Mouse (Mus musculus) forebrain, embryonic 14.5 days (tissue): Measurements from ENCODE around the gene Mpv17. TPM values are rescaled to one million over a fixed set of nuclear protein-coding genes. Genes with fewer than 3 reads are reported as not detected.

Experiments used
- ATAC-seq: fragments of 200-750 bp; cut with Nextera tagmentation; 2 replicates; pipeline ENCODE4 v1.8.0; 2017; ENCODE audit warnings: mild to moderate bottlenecking, moderate library complexity
- DNase-seq: peaks from one replicate; pipeline ENCODE4 v3.0.0-alpha.2; 2015; ENCODE audit warnings: low spot score
- H3K27ac ChIP-seq: fragments of 300-500 bp; sonication (generic); 2 replicates; pipeline ENCODE4 v1.5.1; 2014; ENCODE audit warnings: low read depth, mild to moderate bottlenecking, control low read depth, low read length, moderate library complexity
- H3K27me3 ChIP-seq: fragments of 300-500 bp; sonication (generic); replicated peaks from 2 replicates; pipeline ENCODE4 v1.6.1; 2014; ENCODE audit warnings: low read length, control low read depth, mixed read lengths; ENCODE audit not compliant: control insufficient read depth, insufficient read depth
- H3K36me3 ChIP-seq: fragments of 300-500 bp; sonication (generic); 2 replicates; pipeline ENCODE4 v1.6.1; 2014; ENCODE audit warnings: low read length, control low read depth; ENCODE audit not compliant: control insufficient read depth, insufficient read depth
- H3K4me1 ChIP-seq: fragments of 300-500 bp; sonication (generic); 2 replicates; pipeline ENCODE4 v1.6.1; 2014; ENCODE audit warnings: antibody characterized with exemption, low read length, control low read depth; ENCODE audit not compliant: control insufficient read depth, insufficient read depth
- H3K4me2 ChIP-seq: fragments of 300-500 bp; sonication (generic); 2 replicates; pipeline ENCODE4 v1.6.1; 2014; ENCODE audit warnings: mild to moderate bottlenecking, control low read depth, low read length
- H3K4me3 ChIP-seq: fragments of 300-500 bp; sonication (generic); 2 replicates; pipeline ENCODE4 v1.5.1; 2014; ENCODE audit warnings: low read depth, low read length, control low read depth
- H3K9ac ChIP-seq: fragments of 300-500 bp; sonication (generic); 2 replicates; pipeline ENCODE4 v1.6.1; 2014; ENCODE audit warnings: mild to moderate bottlenecking, low read length, control low read depth, moderate library complexity
- H3K9me3 ChIP-seq: fragments of 300-500 bp; sonication (generic); replicated peaks from 2 replicates; pipeline ENCODE4 v1.6.1; 2016; ENCODE audit warnings: low read length, control low read depth, mixed read lengths; ENCODE audit not compliant: control insufficient read depth
- WGBS: fragments of 180-500 bp; shearing (Covaris S2); extraction: QIAGEN DNeasy Blood & Tissue Kit; methylation state at CpG from one replicate; pipeline ENCODE4 v1.1.7; 2014; 5-methylcytosine and 5-hydroxymethylcytosine counted together
- polyA plus RNA-seq: library from polyadenylated mRNA; unstranded; fragments of >200 nt; fragmentation: Nextera tagmentation; extraction: Ambion mirVana; gene quantifications from 2 replicates; pipeline ENCODE4 v1.2.1, GENCODE M21; 2014

Gene Mpv17
- polyA plus RNA-seq, 1 experiment from 2014 or later: 36.6 TPM

DNA sequence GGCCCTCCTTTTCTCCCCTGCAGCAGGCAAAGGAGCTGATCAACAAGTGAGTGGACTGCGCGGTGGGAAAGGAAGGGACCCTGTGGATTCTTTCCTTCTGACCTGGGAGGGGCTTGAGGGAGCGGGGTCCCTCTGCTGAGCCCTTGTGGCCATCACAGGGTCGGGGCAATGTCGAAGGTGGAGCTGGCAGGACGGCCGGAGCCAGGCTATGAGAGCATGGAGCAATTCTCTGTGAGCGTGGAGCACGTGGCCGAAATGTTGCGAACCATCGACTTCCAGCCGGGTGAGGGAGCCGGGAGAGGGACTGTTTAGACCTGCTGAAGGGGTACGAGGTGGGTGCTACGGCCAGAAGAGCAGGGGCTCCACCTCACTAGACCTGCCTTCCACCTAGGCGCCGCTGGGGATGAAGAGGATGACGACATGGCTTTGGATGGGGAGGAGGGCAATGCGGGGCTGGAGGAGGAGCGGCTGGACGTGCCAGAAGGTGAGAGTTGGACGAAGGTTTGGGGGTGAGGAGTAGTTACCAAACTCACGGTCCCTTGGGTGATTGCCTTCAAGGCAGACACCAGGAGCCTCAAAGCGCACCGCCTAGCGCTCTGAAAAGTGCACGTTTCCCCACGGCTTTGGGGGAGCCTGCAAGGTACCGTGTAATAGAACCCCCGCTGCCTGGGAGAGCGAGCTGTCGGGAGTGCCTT lies 17.2 kb downstream of the Mpv17 start:
- H3K27ac ChIP-seq: no peak overlapping the region
- ATAC-seq (no peak), DNase-seq (no peak)
- H3K9me3 ChIP-seq: no peaks in the 10 kb centered on the region
- peaks cover 7% of the 10 kb centered on the region for H3K36me3 ChIP-seq
- H3K9ac ChIP-seq: no peak overlapping the region
- peak overlapping the region; percentile 14; the same call in 1 of the 2 replicates for H3K4me2 ChIP-seq
- peaks cover 49% of the 10 kb centered on the region for H3K27me3 ChIP-seq
- no peak overlapping the region for H3K4me3 ChIP-seq
- under 1% methylated on average over 33 of the region's 33 CpGs for WGBS
- no peaks in the 10 kb centered on the region for H3K4me1 ChIP-seq

DNA sequence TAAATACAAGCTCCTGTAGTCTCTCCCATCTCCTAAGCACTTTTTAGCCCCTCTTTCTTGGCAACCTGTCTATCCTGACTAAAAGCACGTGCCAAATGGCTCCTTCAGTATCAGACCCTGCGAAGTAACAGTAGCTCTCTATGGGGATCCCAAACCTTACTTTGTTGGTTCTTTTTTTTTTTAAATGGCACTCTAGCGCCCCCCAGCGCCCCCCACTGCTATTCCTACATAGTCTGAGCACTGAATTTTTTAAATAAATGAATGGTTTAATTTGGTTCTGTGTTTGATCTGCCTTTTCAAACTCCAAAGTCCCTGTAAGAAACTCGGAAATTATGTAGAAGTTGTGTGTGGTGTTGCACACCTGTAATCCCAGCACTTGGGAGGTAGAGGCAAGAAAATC lies 28.0 kb downstream of the Mpv17 start:
- no peak overlapping the region for H3K27ac ChIP-seq
- no peak for ATAC-seq

DNA sequence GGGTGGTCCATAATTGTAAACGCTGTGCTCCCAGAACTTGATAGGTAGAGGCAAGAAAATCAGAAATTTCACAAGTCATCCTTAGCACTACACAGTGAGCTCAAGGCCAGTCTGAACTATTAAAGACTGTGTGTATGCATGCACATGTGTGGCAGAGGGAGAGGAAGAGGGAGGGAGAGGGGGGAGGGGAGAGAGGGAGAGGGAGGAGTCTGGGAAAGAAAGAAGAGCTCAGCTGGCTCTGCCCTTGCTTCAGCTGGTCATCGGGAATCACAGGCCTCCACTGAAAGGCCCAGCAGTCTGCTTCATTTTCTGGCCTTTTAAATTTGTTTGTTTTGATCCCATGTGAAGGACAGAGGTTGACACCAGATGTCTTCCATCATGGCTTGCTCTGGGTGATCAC lies 30.6 kb downstream of the Mpv17 start:
- H3K9me3 ChIP-seq: no peaks in the 10 kb centered on the region
- no peak overlapping the region for H3K9ac ChIP-seq
- DNase-seq (no peak), ATAC-seq (no peak)
- WGBS: 44% methylated on average over 2 of the region's 2 CpGs
- H3K4me2 ChIP-seq: no peak overlapping the region
- no peaks in the 10 kb centered on the region for H3K27me3 ChIP-seq
- no peak overlapping the region for H3K4me3 ChIP-seq
- no peaks in the 10 kb centered on the region for H3K36me3 ChIP-seq
- H3K4me1 ChIP-seq: no peaks in the 10 kb centered on the region
- H3K27ac ChIP-seq: no peak overlapping the region

More for the DNA sequence above, 28.0 kb downstream of the Mpv17 start:
- Histone ChIP-seq H3K4me3 (no peak overlapping the region), H3K9ac (no peak overlapping the region), H3K27me3 (no peaks in the 10 kb centered on the region), H3K9me3 (no peaks in the 10 kb centered on the region), H3K4me1 (no peaks in the 10 kb centered on the region), H3K36me3 (no peaks in the 10 kb centered on the region), H3K4me2 (no peak overlapping the region)
- DNase-seq: no peak
- 42% methylated on average over 5 of the region's 5 CpGs for WGBS

DNA sequence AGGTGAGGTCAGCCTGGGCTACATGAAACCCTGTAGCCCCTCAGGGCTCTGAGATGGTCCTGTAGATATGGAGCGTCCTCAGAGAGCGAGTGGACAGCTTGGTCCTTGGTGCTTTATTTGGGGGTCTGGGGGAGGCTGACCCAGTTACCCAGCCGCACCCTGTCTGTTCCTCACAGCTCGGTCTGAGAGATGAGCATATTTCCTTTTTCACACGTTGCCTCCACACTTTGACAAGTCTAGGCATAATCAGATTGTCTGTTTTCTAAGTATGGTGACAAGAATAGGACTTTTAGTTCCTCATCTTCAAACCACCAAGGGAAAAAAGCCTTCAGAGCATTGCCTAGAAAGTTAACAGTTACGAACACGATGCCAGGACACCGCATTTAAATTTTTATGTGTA lies 32.9 kb downstream of the Mpv17 start:
- Histone ChIP-seq H3K4me1 (no peaks in the 10 kb centered on the region), H3K36me3 (no peaks in the 10 kb centered on the region), H3K9ac (no peak overlapping the region), H3K27me3 (no peaks in the 10 kb centered on the region), H3K9me3 (no peaks in the 10 kb centered on the region), H3K4me3 (no peak overlapping the region), H3K27ac (no peak overlapping the region), H3K4me2 (no peak overlapping the region)
- no peak for ATAC-seq
- no peak for DNase-seq
- WGBS: 89% methylated on average over 8 of the region's 8 CpGs

DNA sequence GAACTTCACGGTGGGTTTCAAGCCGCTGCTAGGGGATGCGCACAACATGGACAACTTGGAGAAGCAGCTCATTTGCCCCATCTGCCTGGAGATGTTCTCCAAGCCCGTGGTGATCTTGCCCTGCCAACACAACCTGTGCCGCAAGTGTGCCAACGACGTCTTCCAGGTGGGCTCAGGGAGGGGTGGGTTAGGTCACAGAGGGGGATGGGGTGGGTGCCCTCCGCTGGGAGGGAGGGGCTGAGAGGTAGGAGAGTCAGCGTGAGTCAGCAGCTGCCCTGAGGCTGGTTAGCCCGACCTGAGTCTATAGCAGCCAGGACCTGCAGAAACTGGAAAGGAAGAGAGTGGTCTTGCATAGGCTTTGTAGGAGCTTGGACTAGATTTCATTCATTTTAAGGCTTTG lies 37.1 kb downstream of the Mpv17 start:
- H3K4me1 ChIP-seq: no peaks in the 10 kb centered on the region
- H3K9me3 ChIP-seq: no peaks in the 10 kb centered on the region
- 31% methylated on average over 10 of the region's 10 CpGs for WGBS
- no peak overlapping the region for H3K4me2 ChIP-seq
- H3K27ac ChIP-seq: no peak overlapping the region
- H3K27me3 ChIP-seq: no peaks in the 10 kb centered on the region
- no peak overlapping the region for H3K9ac ChIP-seq
- H3K36me3 ChIP-seq: no peaks in the 10 kb centered on the region
- ATAC-seq (no peak), DNase-seq (no peak)
- H3K4me3 ChIP-seq: no peak overlapping the region

DNA sequence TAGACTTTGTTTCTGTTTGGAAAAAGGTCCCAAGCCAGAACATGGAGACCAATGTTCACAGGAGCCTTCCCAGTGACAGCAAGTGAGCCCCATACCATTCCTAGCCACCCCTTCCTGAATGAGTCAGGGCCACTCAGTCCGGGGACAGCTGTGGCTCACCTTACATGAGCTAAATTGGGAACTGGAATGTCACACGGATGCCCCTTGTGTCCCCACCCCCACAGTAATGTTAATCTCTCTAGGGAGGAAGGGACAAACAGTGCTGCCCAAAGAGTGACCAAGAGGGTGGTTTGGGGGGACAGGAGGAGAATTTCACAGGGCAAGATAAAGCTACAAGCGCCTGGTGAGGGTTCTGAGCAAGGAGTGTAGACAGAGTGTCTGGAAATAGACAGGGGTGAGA lies 37.7 kb downstream of the Mpv17 start, which contains the start of gene Trim54:
Gene Trim54 (plus strand): TSS at position 359 of the 400 bp plus-strand sequence.
- no peaks in the 10 kb centered on the region for H3K36me3 ChIP-seq
- H3K4me1 ChIP-seq: no peaks in the 10 kb centered on the region
- DNase-seq (no peak), ATAC-seq (no peak)
- H3K9ac ChIP-seq: no peak within 1 kb of the TSS
- no peak within 1 kb of the TSS for H3K4me3 ChIP-seq
- no peaks in the 10 kb centered on the region for H3K27me3 ChIP-seq
- no peak within 1 kb of the TSS for H3K4me2 ChIP-seq
- 51% methylated on average over 3 of the region's 3 CpGs for WGBS
- H3K9me3 ChIP-seq: no peaks in the 10 kb centered on the region
- H3K27ac ChIP-seq: no peak within 1 kb of the TSS

DNA sequence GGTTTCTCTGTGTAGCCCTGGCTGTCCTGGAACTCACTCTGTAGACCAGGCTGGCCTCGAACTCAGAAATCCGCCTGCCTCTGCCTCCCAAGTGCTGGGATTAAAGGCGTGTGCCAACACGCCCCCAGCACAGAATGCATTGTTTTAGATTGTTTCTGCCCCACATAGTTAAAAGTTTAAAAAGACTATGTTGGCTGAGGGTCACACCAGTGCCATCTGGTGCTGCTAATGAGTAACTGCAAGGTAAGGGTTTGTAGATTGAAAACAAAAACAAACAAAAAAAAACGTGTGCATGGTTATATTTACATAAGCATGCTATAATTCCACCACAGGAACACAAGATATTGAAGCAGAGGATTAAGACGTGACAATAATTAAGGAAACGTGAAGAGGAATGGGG lies 43.3 kb downstream of the Mpv17 start:
- DNase-seq: peak; percentile 24
- H3K27ac ChIP-seq: no peak overlapping the region
- no peak overlapping the region for H3K9ac ChIP-seq
- no peaks in the 10 kb centered on the region for H3K9me3 ChIP-seq
- no peak overlapping the region for H3K4me2 ChIP-seq
- H3K4me3 ChIP-seq: no peak overlapping the region
- WGBS: 35% methylated on average over 7 of the region's 7 CpGs
- no peaks in the 10 kb centered on the region for H3K4me1 ChIP-seq
- H3K36me3 ChIP-seq: no peaks in the 10 kb centered on the region
- no peaks in the 10 kb centered on the region for H3K27me3 ChIP-seq
- ATAC-seq: no peak

DNA sequence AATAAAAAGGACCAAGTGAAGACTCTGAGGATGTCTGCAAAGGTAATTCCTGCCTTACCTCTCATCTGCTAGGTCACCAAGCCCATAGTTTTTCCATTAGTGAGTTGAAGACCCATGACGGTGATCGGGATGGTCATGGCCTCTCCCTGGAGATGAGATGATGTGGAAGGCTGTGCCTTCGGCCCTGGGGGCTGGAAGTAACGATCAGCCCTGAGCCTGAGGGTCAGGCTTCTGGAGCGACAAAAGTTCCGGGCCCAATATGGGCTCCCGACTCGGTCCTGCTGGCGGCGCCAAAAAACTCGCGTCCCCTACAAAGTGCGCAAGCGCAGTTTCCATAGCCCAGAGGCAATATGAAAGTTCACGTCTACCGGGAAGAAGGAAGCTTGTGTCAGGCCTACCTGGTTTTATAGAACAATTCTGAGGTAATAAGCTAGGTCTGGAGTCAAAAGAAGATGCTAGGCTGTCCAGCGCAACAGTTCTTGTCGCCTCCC lies 46.0 kb downstream of the Mpv17 start, which contains the start of gene Slc30a3:
Gene Slc30a3 (minus strand): TSS at position 238 of the 491 bp plus-strand sequence.
- Histone ChIP-seq H3K4me1 (no peaks in the 10 kb centered on the region), H3K36me3 (no peaks in the 10 kb centered on the region), H3K27ac (no peak within 1 kb of the TSS), H3K27me3 (no peaks in the 10 kb centered on the region), H3K4me3 (no peak within 1 kb of the TSS), H3K9ac (no peak within 1 kb of the TSS), H3K4me2 (no peak within 1 kb of the TSS), H3K9me3 (no peaks in the 10 kb centered on the region)
- no peak for DNase-seq
- WGBS: 93% methylated on average over 18 of the region's 18 CpGs
- no peak for ATAC-seq

DNA sequence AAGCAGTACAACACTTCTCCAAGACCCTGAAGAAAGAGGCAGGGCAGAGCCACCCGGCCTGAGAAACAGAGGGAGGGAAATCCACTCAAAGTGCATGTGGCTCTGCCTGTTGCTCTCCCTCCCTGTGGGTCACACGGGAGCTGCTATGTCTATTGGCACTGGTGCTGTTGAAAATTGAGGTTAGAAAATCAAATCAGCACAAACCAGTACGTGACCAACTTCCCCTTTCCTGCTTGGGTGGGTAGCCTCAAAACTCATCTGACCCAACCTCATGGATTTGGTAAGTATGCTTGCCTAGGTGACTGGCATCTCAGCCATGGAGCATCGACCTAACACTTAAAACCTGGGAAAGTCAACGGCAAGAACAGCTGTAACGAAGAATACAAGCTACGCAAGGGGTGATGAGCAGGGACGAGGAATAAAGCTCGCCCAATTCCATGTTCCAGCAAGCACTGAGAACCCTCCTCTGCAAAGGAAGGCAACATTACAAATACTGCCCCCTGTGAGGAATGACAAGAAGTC lies 48.2 kb downstream of the Mpv17 start, which contains the start of gene Dnajc5g:
Gene Dnajc5g (plus strand): TSS at position 472 of the 522 bp plus-strand sequence.
- Histone ChIP-seq H3K27ac (no peak within 1 kb of the TSS), H3K27me3 (no peaks in the 10 kb centered on the region), H3K4me1 (no peaks in the 10 kb centered on the region), H3K4me2 (no peak within 1 kb of the TSS), H3K36me3 (no peaks in the 10 kb centered on the region), H3K4me3 (no peak within 1 kb of the TSS), H3K9ac (no peak within 1 kb of the TSS), H3K9me3 (no peaks in the 10 kb centered on the region)
- WGBS: 86% methylated on average over 9 of the region's 9 CpGs
- no peak for DNase-seq
- ATAC-seq: no peak
